Mouse (Mus musculus) liver, adult 2 months (tissue): Measurements from ENCODE around the gene Hlcs. TPM values are rescaled to one million over a fixed set of nuclear protein-coding genes. Genes with fewer than 3 reads are reported as not detected.

ENCODE experiments used
- DNase-seq: peaks from one replicate; pipeline ENCODE4 v3.0.0-alpha.2; 2011; ENCODE audit warnings: low read depth, low spot score; ENCODE audit errors: extremely low read depth
- H3K27ac ChIP-seq: fragments of 200-500 bp; replicated peaks from 2 replicates; pipeline ENCODE4 v1.5.1; 2012; ENCODE audit warnings: low read depth, mild to moderate bottlenecking, control low read depth, inconsistent platforms, low read length; ENCODE audit not compliant: insufficient read depth
- H3K27me3 ChIP-seq: fragments of 200-500 bp; 2 replicates; pipeline ENCODE4 v1.6.1; 2012; ENCODE audit warnings: mild to moderate bottlenecking, moderate library complexity, low read length, inconsistent platforms; ENCODE audit not compliant: control insufficient read depth, insufficient read depth
- H3K36me3 ChIP-seq: fragments of 200-500 bp; 2 replicates; pipeline ENCODE4 v1.6.1; 2012; ENCODE audit warnings: low read length, inconsistent platforms; ENCODE audit not compliant: control insufficient read depth, insufficient read depth
- H3K4me1 ChIP-seq: fragments of 200-500 bp; 2 replicates; pipeline ENCODE4 v1.6.1; 2011; ENCODE audit warnings: low read length; ENCODE audit not compliant: control insufficient read depth, insufficient read depth
- H3K4me3 ChIP-seq: fragments of 200-500 bp; 2 replicates; pipeline ENCODE4 v1.5.1; 2011; ENCODE audit warnings: low read depth, mild to moderate bottlenecking, control low read depth, low read length, moderate library complexity; ENCODE audit not compliant: insufficient read depth
- H3K79me2 ChIP-seq: fragments of 200-500 bp; 2 replicates; pipeline ENCODE4 v1.6.1; 2012; ENCODE audit warnings: inconsistent platforms, mild to moderate bottlenecking, low read length, moderate library complexity; ENCODE audit not compliant: control insufficient read depth, insufficient read depth
- H3K9ac ChIP-seq: fragments of 200-500 bp; 2 replicates; pipeline ENCODE4 v1.6.1; 2012; ENCODE audit warnings: low read depth, mild to moderate bottlenecking, control low read depth, inconsistent platforms, low read length
- CTCF ChIP-seq: fragments of 200-500 bp; IDR thresholded peaks from 2 replicates; pipeline ENCODE4 v1.5.1; 2011; ENCODE audit warnings: low read depth, low read length, control low read depth
- POLR2A ChIP-seq: fragments of 200-500 bp; IDR thresholded peaks from 2 replicates; pipeline ENCODE4 v1.6.1; 2011; ENCODE audit warnings: low read length, control low read depth; ENCODE audit not compliant: insufficient read depth; ENCODE audit errors: extremely low read depth
- WGBS: fragments of 180-500 bp; shearing (Covaris S2); methylation state at CpG from one replicate; pipeline ENCODE4 v1.1.7; 2018; 5-methylcytosine and 5-hydroxymethylcytosine counted together
- polyA plus RNA-seq: library from polyadenylated mRNA; depleted of rRNA; stranded (reverse); fragments of >200 nt; gene quantifications from 2 replicates; pipeline ENCODE4 v1.2.3, GENCODE M21; 2012
- total RNA-seq: library from RNA; depleted of rRNA; stranded (reverse); fragments of >200 nt; gene quantifications from 2 replicates; pipeline ENCODE4 v1.2.3, GENCODE M21; 2014

Hlcs gene
- total and polyA plus RNA-seq, 2 experiments: 6.0 to 7.2 TPM

- Histone ChIP-seq H3K4me1 (no peaks in the 10 kb centered on the region), H3K79me2 (no peaks in the 10 kb centered on the region), H3K9ac (no peak overlapping the region), H3K27me3 (no peaks in the 10 kb centered on the region), H3K27ac (no peak overlapping the region), H3K4me3 (no peak overlapping the region), H3K36me3 (peaks cover 3% of the 10 kb centered on the region; the same call in 1 of the 2 replicates)
- DNase-seq: no peak
- WGBS: 79% methylated on average over 4 of the region's 4 CpGs
- TF ChIP-seq POLR2A (no peak), CTCF (no peak)
These were observed 79.2 kb downstream of the Hlcs start for GRCm38 (mm10) chr16:94234202-94234601.

GRCm38 (mm10) chr16:94230909-94231575 is 82.3 kb downstream of the Hlcs start:
- no peaks in the 10 kb centered on the region for H3K4me1 ChIP-seq
- no peaks in the 10 kb centered on the region for H3K27me3 ChIP-seq
- H3K36me3 ChIP-seq: peaks cover 6% of the 10 kb centered on the region; the same call in 1 of the 2 replicates
- DNase-seq: no peak
- TF ChIP-seq CTCF: no peak
- TF ChIP-seq POLR2A: no peak
- no peaks in the 10 kb centered on the region for H3K79me2 ChIP-seq
- 86% methylated on average over 12 of the region's 12 CpGs for WGBS
- H3K9ac ChIP-seq: no peak overlapping the region
- no peak overlapping the region for H3K27ac ChIP-seq
- no peak overlapping the region for H3K4me3 ChIP-seq

GRCm38 (mm10) chr16:94230499-94230898 is 82.9 kb downstream of the Hlcs start:
- H3K36me3 ChIP-seq: peaks cover 6% of the 10 kb centered on the region; the same call in 1 of the 2 replicates
- no peak for TF ChIP-seq CTCF
- TF ChIP-seq POLR2A: no peak

GRCm38 (mm10) chr16:94229890-94230289 is 83.5 kb downstream of the Hlcs start:
- no peak overlapping the region for H3K27ac ChIP-seq
- no peak overlapping the region for H3K9ac ChIP-seq
- no peaks in the 10 kb centered on the region for H3K27me3 ChIP-seq
- H3K36me3 ChIP-seq: peaks cover 6% of the 10 kb centered on the region; the same call in 1 of the 2 replicates
- no peak overlapping the region for H3K4me3 ChIP-seq
- 96% methylated on average over 7 of the region's 7 CpGs for WGBS
- no peaks in the 10 kb centered on the region for H3K4me1 ChIP-seq
- TF ChIP-seq CTCF (peak; percentile 17; the same call in 1 of the 2 replicates), POLR2A (no peak)
- H3K79me2 ChIP-seq: no peaks in the 10 kb centered on the region
- no peak for DNase-seq

More at GRCm38 (mm10) chr16:94230499-94230898, 82.9 kb downstream of the Hlcs start:
- no peaks in the 10 kb centered on the region for H3K79me2 ChIP-seq
- H3K27me3 ChIP-seq: no peaks in the 10 kb centered on the region
- no peak for DNase-seq
- H3K27ac ChIP-seq: no peak overlapping the region
- no peak overlapping the region for H3K9ac ChIP-seq
- WGBS: 91% methylated on average over 4 of the region's 4 CpGs
- H3K4me1 ChIP-seq: no peaks in the 10 kb centered on the region
- H3K4me3 ChIP-seq: no peak overlapping the region

GRCm38 (mm10) chr16:94228858-94229555 is 84.4 kb downstream of the Hlcs start:
- peak; percentile 29 for DNase-seq
- H3K4me1 ChIP-seq: no peaks in the 10 kb centered on the region
- peaks cover 6% of the 10 kb centered on the region; the same call in 1 of the 2 replicates for H3K36me3 ChIP-seq
- H3K27ac ChIP-seq: no peak overlapping the region
- H3K27me3 ChIP-seq: no peaks in the 10 kb centered on the region
- no peak overlapping the region for H3K4me3 ChIP-seq
- no peaks in the 10 kb centered on the region for H3K79me2 ChIP-seq
- H3K9ac ChIP-seq: no peak overlapping the region
- TF ChIP-seq CTCF: no peak
- TF ChIP-seq POLR2A: no peak
- 78% methylated on average over 18 of the region's 18 CpGs for WGBS
